Mouse (Mus musculus) small intestine, adult 10 weeks (tissue): ENCODE results near the gene Cpeb4. TPM values are rescaled to one million over a fixed set of nuclear protein-coding genes. Genes with fewer than 3 reads are reported as not detected.

Source experiments
- polyA plus RNA-seq: library from polyadenylated mRNA; stranded (reverse); fragments of 350-450 nt; fragmentation: Illumina TruSeq; extraction: RNeasy Lipid Tissue Mini Kit (QIAGEN cat#74804); gene quantifications from one replicate; pipeline ENCODE4 v1.2.3, GENCODE M21; 2014; ENCODE audit warnings: low replicate concordance

Gene Cpeb4
- polyA plus RNA-seq: 98.4 TPM

GRCm38 (mm10) chr11:31871911-31872310 lies at the start of gene Cpeb4:
TSS of gene Cpeb4 (plus strand) at chr11:31872211.

DNA sequence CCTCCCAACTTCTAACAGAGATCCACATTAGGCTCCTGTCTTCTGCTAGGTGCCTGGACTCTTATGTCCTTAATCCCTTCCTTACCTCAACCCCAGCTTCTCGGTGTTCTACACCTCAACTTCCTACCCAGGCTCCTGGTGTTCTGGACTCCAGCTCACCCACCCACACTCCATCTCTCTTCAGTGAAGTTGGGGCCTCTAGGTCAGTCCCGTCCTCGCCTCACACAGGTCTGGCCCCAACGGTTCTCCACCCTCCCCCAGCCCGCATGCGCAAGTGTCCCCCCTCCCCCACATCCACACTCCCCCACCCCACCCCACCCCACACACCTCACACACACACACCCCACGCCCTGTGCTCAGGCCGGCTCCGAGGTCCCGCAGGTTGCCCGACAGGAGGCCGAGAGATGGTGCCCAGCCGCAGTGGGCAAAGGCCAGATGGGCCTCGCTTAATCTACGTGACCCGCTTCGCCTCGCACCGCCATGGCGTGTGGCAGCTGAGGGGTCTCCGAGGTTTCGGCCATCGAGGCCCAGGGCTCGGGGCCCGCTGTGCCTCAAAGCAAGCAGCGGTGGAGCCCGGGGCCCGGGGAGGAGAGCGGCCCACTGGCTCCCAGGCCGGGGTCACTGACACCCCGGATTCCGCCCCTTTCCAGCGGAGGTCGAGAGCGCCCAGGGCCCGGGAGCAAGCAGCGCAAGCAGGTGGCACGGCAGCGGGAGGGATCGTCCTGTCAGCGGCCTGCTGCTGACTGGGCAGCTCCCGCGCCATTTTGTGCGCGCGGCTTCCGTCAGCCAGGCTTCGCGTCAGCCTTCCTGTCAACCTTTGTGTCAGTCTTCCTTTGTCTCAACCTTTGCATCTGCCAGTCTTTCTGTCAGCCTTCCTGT lies 93.5 kb downstream of the Cpeb4 start, which contains the start of gene 4930524B15Rik:
4930524B15Rik (plus strand) TSS at position 337 of the 879 bp plus-strand sequence.

Other genes starting within 250 kb of the Cpeb4 start
- 4.1 TPM for gene Bod1, start 200.3 kb upstream of the Cpeb4 start, polyA plus RNA-seq
- not detected for gene 4930524B15Rik, start 93.4 kb downstream of the Cpeb4 start, polyA plus RNA-seq
- gene Nsg2, start 128.3 kb downstream of the Cpeb4 start, polyA plus RNA-seq: 3.9 TPM